Mouse (Mus musculus): ENCODE data around the gene Gnb2.

GRCm38 (mm10) chr5:137574470-137574901 is 41.2 kb upstream of the Gnb2 start:
- TF ChIP-seq GATA1 (IDR thresholded peaks at IDR 0.05; ENCODE audit: borderline replicate concordance, low read length): no peak
- TF ChIP-seq FLI1 (IDR thresholded peaks at IDR 0.05; ENCODE audit: low read length): no peak
